Mouse (Mus musculus): ENCODE measurements at regions not wholly inside any gene's neighbourhood (a gene's known extent, or its start where the extent isn't known, plus 50 kb on each side); places are given as distances from the start of the nearest gene placed in this dataset.

- no peak for DNase-seq
Measured at GRCm38 (mm10) chr11:32907520-32908233, 83.3 kb upstream of the Smim23 start.

GRCm38 (mm10) chr11:32903970-32904369 lies 79.6 kb upstream of the Smim23 start:
- no peak for DNase-seq

- no peak for DNase-seq
Measured at GRCm38 (mm10) chr11:32903389-32903788, 79.0 kb upstream of the Smim23 start.

GRCm38 (mm10) chr11:32902923-32903322 lies 78.5 kb upstream of the Smim23 start:
- no peak for DNase-seq

- no peak for DNase-seq
Measured at GRCm38 (mm10) chr11:32900437-32900836, 76.0 kb upstream of the Smim23 start.

GRCm38 (mm10) chr11:32899604-32900216 lies 75.3 kb upstream of the Smim23 start:
- DNase-seq, result no peak

- DNase-seq, result no peak
Measured at GRCm38 (mm10) chr11:32895400-32895799, 71.0 kb upstream of the Smim23 start.

- DNase-seq, result no peak
Measured at GRCm38 (mm10) chr11:32893146-32893903, 68.9 kb upstream of the Smim23 start.

- no peak for DNase-seq
Measured at GRCm38 (mm10) chr11:32892496-32892895, 68.1 kb upstream of the Smim23 start.

GRCm38 (mm10) chr11:32889248-32889647 lies 64.8 kb upstream of the Smim23 start:
- no peak for DNase-seq

- no peak for DNase-seq
Measured at GRCm38 (mm10) chr11:32884744-32885143, 60.3 kb upstream of the Smim23 start.

GRCm38 (mm10) chr11:32883062-32883852 lies 58.9 kb upstream of the Smim23 start:
- no peak for DNase-seq

GRCm38 (mm10) chr11:32878967-32879366 lies 54.6 kb upstream of the Smim23 start:
- no peak for DNase-seq

All from thymus, postnatal 4 days (tissue).